Mouse (Mus musculus) hindbrain, embryonic 11.5 days (tissue): ENCODE measurements around the gene Bpifc. TPM values are rescaled to one million over a fixed set of nuclear protein-coding genes. Genes with fewer than 3 reads are reported as not detected.
"Not testable (repeated sequence)": the region's sequence is repeated elsewhere in the genome, so short reads cannot be mapped to it uniquely, and the experiment has no call there.

Source experiments
- ATAC-seq: fragments of 200-750 bp; cut with Nextera tagmentation; 2 replicates; pipeline ENCODE4 v1.8.0; 2017; ENCODE audit warnings: mild to moderate bottlenecking, moderate TSS enrichment, moderate library complexity; ENCODE audit not compliant: low FRiP score
- DNase-seq: peaks from one replicate; pipeline ENCODE4 v3.0.0-alpha.2; 2015; ENCODE audit warnings: low spot score
- H3K27ac ChIP-seq: fragments of 300-500 bp; sonication (generic); 2 replicates; pipeline ENCODE4 v1.5.1; 2014; ENCODE audit warnings: mild to moderate bottlenecking, low read depth, low read length
- H3K27me3 ChIP-seq: fragments of 300-500 bp; sonication (generic); 2 replicates; pipeline ENCODE4 v1.6.1; 2014; ENCODE audit warnings: mild to moderate bottlenecking, low read length, moderate library complexity, mixed read lengths; ENCODE audit not compliant: control insufficient read depth, insufficient read depth
- H3K36me3 ChIP-seq: fragments of 300-500 bp; sonication (generic); 2 replicates; pipeline ENCODE4 v1.6.1; 2014; ENCODE audit warnings: mild to moderate bottlenecking, low read length, moderate library complexity, mixed read lengths; ENCODE audit not compliant: control insufficient read depth, insufficient read depth
- H3K4me1 ChIP-seq: fragments of 300-500 bp; sonication (generic); replicated peaks from 2 replicates; pipeline ENCODE4 v1.6.1; 2014; ENCODE audit warnings: low read length, mixed read lengths; ENCODE audit not compliant: control insufficient read depth, insufficient read depth
- H3K4me2 ChIP-seq: fragments of 300-500 bp; sonication (generic); replicated peaks from 2 replicates; pipeline ENCODE4 v1.6.1; 2014; ENCODE audit warnings: mild to moderate bottlenecking, low read depth, low read length
- H3K4me3 ChIP-seq: fragments of 300-500 bp; sonication (generic); 2 replicates; pipeline ENCODE4 v1.5.1; 2014; ENCODE audit warnings: low read depth, low read length
- H3K9ac ChIP-seq: fragments of 300-500 bp; sonication (generic); 2 replicates; pipeline ENCODE4 v1.6.1; 2014; ENCODE audit warnings: low read depth, low read length
- H3K9me3 ChIP-seq: fragments of 300-500 bp; sonication (generic); 2 replicates; pipeline ENCODE4 v1.6.1; 2016; ENCODE audit warnings: low read length; ENCODE audit not compliant: control insufficient read depth
- WGBS: fragments of 180-500 bp; shearing (Covaris S2); extraction: QIAGEN DNeasy Blood & Tissue Kit; methylation state at CpG from one replicate; pipeline ENCODE4 v1.1.7; 2014; 5-methylcytosine and 5-hydroxymethylcytosine counted together
- polyA plus RNA-seq: library from polyadenylated mRNA; unstranded; fragments of >200 nt; fragmentation: Nextera tagmentation; extraction: Ambion mirVana; gene quantifications from 2 replicates; pipeline ENCODE4 v1.2.1, GENCODE M21; 2014

The Bpifc gene
- polyA plus RNA-seq, 1 experiment from 2014 or later = 0.15 TPM

- Histone ChIP-seq H3K4me1 (no peaks in the 10 kb centered on the region), H3K4me2 (no peak overlapping the region), H3K36me3 (no peaks in the 10 kb centered on the region), H3K9me3 (no peaks in the 10 kb centered on the region), H3K4me3 (no peak overlapping the region), H3K27ac (no peak overlapping the region), H3K27me3 (no peaks in the 10 kb centered on the region), H3K9ac (no peak overlapping the region)
- WGBS = 86% methylated on average over 8 of the region's 8 CpGs
- no peak for DNase-seq
- no peak for ATAC-seq
Measured at GRCm38 (mm10) chr10:86044066-86044465, 32.4 kb upstream of the Bpifc start.

- Histone ChIP-seq H3K4me2 (no peak overlapping the region), H3K36me3 (no peaks in the 10 kb centered on the region), H3K4me1 (no peaks in the 10 kb centered on the region), H3K9ac (no peak overlapping the region), H3K27ac (no peak overlapping the region), H3K9me3 (no peaks in the 10 kb centered on the region), H3K4me3 (no peak overlapping the region), H3K27me3 (no peaks in the 10 kb centered on the region)
- 89% methylated on average over 4 of the region's 4 CpGs for WGBS
- no peak for ATAC-seq
- no peak for DNase-seq
Measured at GRCm38 (mm10) chr10:86043651-86044050, 32.0 kb upstream of the Bpifc start.

DNA sequence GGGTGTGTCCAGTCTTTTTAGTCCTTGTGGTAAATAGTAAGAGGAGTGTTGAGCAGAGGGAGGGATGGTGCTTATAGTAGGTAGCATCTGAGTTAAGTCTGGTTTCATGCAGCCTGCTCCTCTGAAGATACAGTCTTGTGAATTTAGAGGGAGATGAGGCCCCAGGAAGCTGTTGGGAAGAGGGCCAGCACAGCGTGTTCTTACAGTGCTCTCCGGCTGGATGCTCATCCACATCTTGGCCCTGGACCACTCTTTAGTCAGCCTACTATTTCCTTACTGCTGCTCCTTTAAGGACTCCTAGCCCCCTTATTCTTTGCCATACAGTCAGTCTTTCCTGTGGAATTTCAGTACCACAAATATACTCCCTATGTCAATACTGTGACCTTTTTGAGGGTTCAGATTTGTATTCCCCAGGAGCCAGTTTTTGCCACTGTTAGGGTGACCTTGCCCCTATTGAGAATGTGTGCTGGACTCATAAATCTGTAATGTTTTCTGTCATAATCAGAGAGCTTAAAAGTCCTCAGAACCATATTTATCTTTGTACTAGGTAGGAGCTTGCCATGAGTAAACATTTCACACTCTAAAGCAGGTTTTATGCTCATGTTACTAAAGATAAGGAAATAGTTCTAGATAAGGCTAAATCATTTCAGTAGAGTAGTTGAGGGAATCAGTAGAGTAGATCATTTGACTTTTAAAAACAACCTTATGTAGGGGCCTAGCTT, 22.5 kb upstream of the Bpifc start:
- WGBS = 94% methylated on average over 2 of the region's 2 CpGs
- no peaks in the 10 kb centered on the region for H3K27me3 ChIP-seq
- no peak overlapping the region for H3K4me2 ChIP-seq
- no peak overlapping the region for H3K9ac ChIP-seq
- ATAC-seq = no peak
- no peak for DNase-seq
- H3K36me3 ChIP-seq = no peaks in the 10 kb centered on the region
- H3K4me3 ChIP-seq = no peak overlapping the region
- no peaks in the 10 kb centered on the region for H3K9me3 ChIP-seq
- H3K27ac ChIP-seq = no peak overlapping the region
- no peaks in the 10 kb centered on the region for H3K4me1 ChIP-seq

DNA sequence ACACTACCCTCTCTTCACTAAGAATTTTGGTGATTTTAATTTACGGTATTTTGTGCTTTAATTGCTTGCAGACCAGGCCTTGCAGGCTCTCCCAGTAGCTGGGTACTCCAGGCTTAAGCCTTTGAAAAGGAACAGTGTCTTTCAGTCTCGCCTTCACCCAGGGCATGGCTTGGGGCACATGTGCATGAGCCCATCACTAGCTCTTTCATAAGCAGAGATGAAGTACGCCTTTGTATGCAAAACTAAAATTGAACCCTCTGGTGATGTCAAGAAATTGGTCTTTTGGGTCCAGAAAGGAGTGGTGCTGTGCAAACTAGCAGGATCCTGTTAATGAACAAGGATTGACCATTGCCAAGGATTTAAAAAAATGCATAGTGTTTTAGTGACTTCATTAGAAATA, 20.8 kb upstream of the Bpifc start:
- ATAC-seq = no peak
- no peak for DNase-seq
- Histone ChIP-seq H3K27ac (no peak overlapping the region), H3K4me2 (no peak overlapping the region), H3K4me3 (no peak overlapping the region), H3K36me3 (no peaks in the 10 kb centered on the region), H3K27me3 (no peaks in the 10 kb centered on the region), H3K9ac (no peak overlapping the region), H3K9me3 (no peaks in the 10 kb centered on the region), H3K4me1 (no peaks in the 10 kb centered on the region)
- 85% methylated on average over 3 of the region's 3 CpGs for WGBS

DNA sequence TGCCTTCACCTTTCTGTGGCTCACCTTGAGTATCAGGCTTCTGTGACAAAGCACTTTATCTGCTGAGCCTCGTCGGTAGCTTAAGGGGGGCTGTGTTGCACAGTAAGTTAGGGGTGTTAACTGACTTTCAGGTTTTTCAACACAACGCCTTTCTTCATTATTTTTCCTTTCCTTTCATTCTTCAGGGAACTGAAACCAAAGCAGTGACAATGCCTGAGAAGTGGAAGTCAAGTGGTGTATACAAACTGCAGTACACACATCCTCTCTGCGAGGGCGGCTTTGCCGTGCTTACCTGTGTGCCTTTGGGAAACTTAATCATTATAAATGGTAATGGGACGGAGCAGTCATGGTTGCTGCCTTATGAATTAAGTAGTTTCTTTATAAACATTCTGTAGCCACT, 19.0 kb upstream of the Bpifc start:
- no peaks in the 10 kb centered on the region for H3K9me3 ChIP-seq
- no peak overlapping the region for H3K4me2 ChIP-seq
- no peak for ATAC-seq
- H3K27me3 ChIP-seq = no peaks in the 10 kb centered on the region
- no peak overlapping the region for H3K27ac ChIP-seq
- no peak overlapping the region for H3K4me3 ChIP-seq
- H3K9ac ChIP-seq = no peak overlapping the region
- WGBS = 94% methylated on average over 7 of the region's 7 CpGs
- no peaks in the 10 kb centered on the region for H3K4me1 ChIP-seq
- no peak for DNase-seq
- no peaks in the 10 kb centered on the region for H3K36me3 ChIP-seq

- H3K27me3 ChIP-seq, H3K9ac ChIP-seq, H3K4me1 ChIP-seq, H3K9me3 ChIP-seq, H3K27ac ChIP-seq, DNase-seq, ATAC-seq, H3K36me3 ChIP-seq, H3K4me2 ChIP-seq, H3K4me3 ChIP-seq: not testable (repeated sequence)
- 73% methylated on average over 1 of the region's 1 CpGs for WGBS
Measured at GRCm38 (mm10) chr10:86026807-86027206, 15.1 kb upstream of the Bpifc start.

DNA sequence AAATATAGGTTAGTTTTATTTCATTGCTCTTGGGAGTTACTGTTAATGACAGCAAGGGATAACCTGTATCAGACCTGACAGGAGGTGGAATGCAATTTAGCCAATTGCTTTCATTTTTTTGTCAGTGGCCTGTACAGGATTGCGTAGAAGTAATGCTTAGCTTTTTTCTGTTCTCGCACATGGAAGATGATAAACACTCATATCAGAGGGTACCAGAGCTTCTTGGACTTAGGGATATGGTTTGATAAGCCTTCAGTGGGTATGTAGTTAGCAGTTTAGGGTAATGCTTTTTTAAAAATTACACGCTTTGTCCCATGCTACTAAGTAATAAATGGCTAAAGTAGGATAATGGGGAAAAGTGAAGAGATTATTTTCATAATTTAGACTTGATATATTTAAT, 14.7 kb upstream of the Bpifc start:
- H3K27ac ChIP-seq = no peak overlapping the region
- H3K9ac ChIP-seq = no peak overlapping the region
- no peaks in the 10 kb centered on the region for H3K9me3 ChIP-seq
- peaks cover 2% of the 10 kb centered on the region; the same call in 1 of the 2 replicates for H3K4me1 ChIP-seq
- no peak overlapping the region for H3K4me2 ChIP-seq
- 91% methylated on average over 3 of the region's 3 CpGs for WGBS
- no peak overlapping the region for H3K4me3 ChIP-seq
- ATAC-seq (no peak), DNase-seq (no peak)
- H3K36me3 ChIP-seq = no peaks in the 10 kb centered on the region
- no peaks in the 10 kb centered on the region for H3K27me3 ChIP-seq

DNA sequence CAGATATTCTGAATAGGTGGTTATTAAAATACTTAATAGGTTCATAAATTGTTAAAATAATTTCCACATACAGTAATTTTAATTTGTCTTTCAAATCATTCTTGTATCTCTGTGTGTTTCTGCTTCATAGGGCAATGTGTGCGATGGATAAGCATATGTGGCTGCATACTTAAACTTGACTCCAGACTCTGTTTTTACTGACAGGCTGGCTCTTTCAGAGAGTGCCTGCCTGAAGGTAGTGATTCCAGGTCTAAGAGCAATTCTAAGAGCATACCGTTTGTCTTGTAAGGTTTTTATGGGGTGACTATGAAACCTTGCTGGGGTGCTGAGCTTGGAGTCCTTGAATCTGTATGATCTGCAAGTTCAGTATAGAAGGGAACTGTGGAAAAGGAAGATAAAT, 14.2 kb upstream of the Bpifc start:
- H3K27me3 ChIP-seq = no peaks in the 10 kb centered on the region
- H3K9ac ChIP-seq = no peak overlapping the region
- H3K36me3 ChIP-seq = no peaks in the 10 kb centered on the region
- H3K4me3 ChIP-seq = no peak overlapping the region
- DNase-seq (no peak), ATAC-seq (no peak)
- 84% methylated on average over 2 of the region's 2 CpGs for WGBS
- H3K4me2 ChIP-seq = no peak overlapping the region
- no peak overlapping the region for H3K27ac ChIP-seq
- H3K4me1 ChIP-seq = peaks cover 2% of the 10 kb centered on the region; the same call in 1 of the 2 replicates
- H3K9me3 ChIP-seq = no peaks in the 10 kb centered on the region

GRCm38 (mm10) chr10:86023149-86023548, 11.5 kb upstream of the Bpifc start:
- H3K4me3 ChIP-seq = no peak overlapping the region
- no peaks in the 10 kb centered on the region for H3K27me3 ChIP-seq
- ATAC-seq (no peak), DNase-seq (no peak)
- no peak overlapping the region for H3K27ac ChIP-seq
- peaks cover 2% of the 10 kb centered on the region; the same call in 1 of the 2 replicates for H3K4me1 ChIP-seq
- no peak overlapping the region for H3K9ac ChIP-seq
- H3K4me2 ChIP-seq = no peak overlapping the region
- no peaks in the 10 kb centered on the region for H3K36me3 ChIP-seq
- H3K9me3 ChIP-seq = no peaks in the 10 kb centered on the region
